Mouse (Mus musculus) stomach, embryonic 14.5 days (tissue): ENCODE data around the gene Ackr3. TPM values are rescaled to one million over a fixed set of nuclear protein-coding genes. Genes with fewer than 3 reads are reported as not detected.

Experiments used
- ATAC-seq: fragments of 200-750 bp; cut with Nextera tagmentation; 2 replicates; pipeline ENCODE4 v1.8.0; 2017; ENCODE audit warnings: low read depth, moderate TSS enrichment; ENCODE audit not compliant: insufficient number of reproducible peaks, insufficient read depth, low FRiP score
- H3K27ac ChIP-seq: fragments of 300-500 bp; sonication (generic); 2 replicates; pipeline ENCODE4 v1.5.1; 2014; ENCODE audit warnings: mild to moderate bottlenecking, low read length, moderate library complexity, mixed read lengths
- H3K27me3 ChIP-seq: fragments of 300-500 bp; sonication (generic); 2 replicates; pipeline ENCODE4 v1.6.1; 2014; ENCODE audit warnings: low read length, control low read depth, mixed read lengths; ENCODE audit not compliant: control insufficient read depth, insufficient read depth
- H3K36me3 ChIP-seq: fragments of 300-500 bp; sonication (generic); 2 replicates; pipeline ENCODE4 v1.6.1; 2014; ENCODE audit warnings: mild to moderate bottlenecking, control low read depth, low read length, moderate library complexity, mixed read lengths; ENCODE audit not compliant: control insufficient read depth, insufficient read depth
- H3K4me1 ChIP-seq: fragments of 300-500 bp; sonication (generic); 2 replicates; pipeline ENCODE4 v1.6.1; 2014; ENCODE audit warnings: low read length, control low read depth, mixed read lengths; ENCODE audit not compliant: control insufficient read depth, insufficient read depth
- H3K4me2 ChIP-seq: fragments of 300-500 bp; sonication (generic); replicated peaks from 2 replicates; pipeline ENCODE4 v1.6.1; 2014; ENCODE audit warnings: low read depth, low read length, control low read depth
- H3K4me3 ChIP-seq: fragments of 300-500 bp; sonication (generic); 2 replicates; pipeline ENCODE4 v1.5.1; 2014; ENCODE audit warnings: low read depth, low read length, control low read depth
- H3K9ac ChIP-seq: fragments of 300-500 bp; sonication (generic); replicated peaks from 2 replicates; pipeline ENCODE4 v1.6.1; 2014; ENCODE audit warnings: low read depth, mild to moderate bottlenecking, control low read depth, low read length, moderate library complexity, mixed read lengths
- H3K9me3 ChIP-seq: fragments of 300-500 bp; sonication (generic); 2 replicates; pipeline ENCODE4 v1.6.1; 2016; ENCODE audit warnings: low read depth, low read length, control low read depth; ENCODE audit not compliant: control insufficient read depth
- WGBS: fragments of 180-500 bp; shearing (Covaris S2); extraction: QIAGEN DNeasy Blood & Tissue Kit; methylation state at CpG from one replicate; pipeline ENCODE4 v1.1.7; 2014; 5-methylcytosine and 5-hydroxymethylcytosine counted together
- polyA plus RNA-seq: library from polyadenylated mRNA; unstranded; fragments of >200 nt; fragmentation: Nextera tagmentation; extraction: Ambion mirVana; gene quantifications from 2 replicates; pipeline ENCODE4 v1.2.1, GENCODE M21; 2014

Ackr3 gene
- polyA plus RNA-seq, 1 experiment from 2014 or later, result 37.0 TPM

GRCm38 (mm10) chr1:90246800-90247199 is 43.0 kb downstream of the Ackr3 start:
- WGBS, result 72% methylated on average over 1 of the region's 1 CpGs
- no peak overlapping the region for H3K4me2 ChIP-seq
- no peak overlapping the region for H3K27ac ChIP-seq
- no peak overlapping the region for H3K9ac ChIP-seq
- no peaks in the 10 kb centered on the region for H3K36me3 ChIP-seq
- no peak for ATAC-seq
- 0 out of 2 replicates have a peak, but pooled peaks cover 4% of the 10 kb centered on the region for H3K4me1 ChIP-seq
- H3K9me3 ChIP-seq, result no peaks in the 10 kb centered on the region
- H3K27me3 ChIP-seq, result no peaks in the 10 kb centered on the region
- no peak overlapping the region for H3K4me3 ChIP-seq

GRCm38 (mm10) chr1:90247234-90247633 is 43.5 kb downstream of the Ackr3 start:
- Histone ChIP-seq H3K27me3 (no peaks in the 10 kb centered on the region), H3K9me3 (no peaks in the 10 kb centered on the region)
- no peak for ATAC-seq

GRCm38 (mm10) chr1:90247756-90248541 is 44.2 kb downstream of the Ackr3 start:
- H3K4me1 ChIP-seq, result 0 out of 2 replicates have a peak, but pooled peaks cover 4% of the 10 kb centered on the region
- no peak overlapping the region for H3K27ac ChIP-seq
- no peak overlapping the region for H3K4me2 ChIP-seq
- ATAC-seq, result peak; percentile 76; the same call in 1 of the 2 replicates
- no peaks in the 10 kb centered on the region for H3K9me3 ChIP-seq
- 91% methylated on average over 8 of the region's 8 CpGs for WGBS
- H3K9ac ChIP-seq, result no peak overlapping the region
- H3K36me3 ChIP-seq, result no peaks in the 10 kb centered on the region
- no peak overlapping the region for H3K4me3 ChIP-seq
- no peaks in the 10 kb centered on the region for H3K27me3 ChIP-seq

More at GRCm38 (mm10) chr1:90247234-90247633, 43.5 kb downstream of the Ackr3 start:
- no peak overlapping the region for H3K4me2 ChIP-seq
- no peak overlapping the region for H3K4me3 ChIP-seq
- no peak overlapping the region for H3K27ac ChIP-seq
- H3K36me3 ChIP-seq, result no peaks in the 10 kb centered on the region
- 0 out of 2 replicates have a peak, but pooled peaks cover 4% of the 10 kb centered on the region for H3K4me1 ChIP-seq
- no peak overlapping the region for H3K9ac ChIP-seq
- 63% methylated on average over 4 of the region's 4 CpGs for WGBS

- Histone ChIP-seq H3K9ac (no peak overlapping the region), H3K36me3 (no peaks in the 10 kb centered on the region), H3K27ac (no peak overlapping the region), H3K9me3 (no peaks in the 10 kb centered on the region), H3K4me2 (no peak overlapping the region), H3K27me3 (no peaks in the 10 kb centered on the region), H3K4me3 (no peak overlapping the region), H3K4me1 (0 out of 2 replicates have a peak, but pooled peaks cover 4% of the 10 kb centered on the region)
- WGBS, result 70% methylated on average over 9 of the region's 9 CpGs
- no peak for ATAC-seq
Measured at GRCm38 (mm10) chr1:90248966-90249735, 45.4 kb downstream of the Ackr3 start.

- no peaks in the 10 kb centered on the region for H3K9me3 ChIP-seq
- 55% methylated on average over 6 of the region's 6 CpGs for WGBS
- H3K36me3 ChIP-seq, result no peaks in the 10 kb centered on the region
- no peak overlapping the region for H3K27ac ChIP-seq
- H3K4me1 ChIP-seq, result 0 out of 2 replicates have a peak, but pooled peaks cover 4% of the 10 kb centered on the region
- H3K4me2 ChIP-seq, result no peak overlapping the region
- H3K9ac ChIP-seq, result no peak overlapping the region
- H3K27me3 ChIP-seq, result no peaks in the 10 kb centered on the region
- no peak overlapping the region for H3K4me3 ChIP-seq
- no peak for ATAC-seq
Measured at GRCm38 (mm10) chr1:90250419-90250818, 46.6 kb downstream of the Ackr3 start.

GRCm38 (mm10) chr1:90251156-90251555 is 47.4 kb downstream of the Ackr3 start:
- Histone ChIP-seq H3K4me2 (no peak overlapping the region), H3K9me3 (no peaks in the 10 kb centered on the region), H3K27ac (no peak overlapping the region), H3K27me3 (no peaks in the 10 kb centered on the region), H3K4me1 (0 out of 2 replicates have a peak, but pooled peaks cover 4% of the 10 kb centered on the region), H3K4me3 (no peak overlapping the region), H3K9ac (no peak overlapping the region), H3K36me3 (no peaks in the 10 kb centered on the region)
- 65% methylated on average over 3 of the region's 3 CpGs for WGBS
- no peak for ATAC-seq

GRCm38 (mm10) chr1:90253465-90253864 is 49.7 kb downstream of the Ackr3 start:
- Histone ChIP-seq H3K4me1 (peaks cover 4% of the 10 kb centered on the region; the same call in 1 of the 2 replicates), H3K36me3 (no peaks in the 10 kb centered on the region), H3K4me3 (no peak overlapping the region), H3K27me3 (no peaks in the 10 kb centered on the region), H3K9me3 (no peaks in the 10 kb centered on the region), H3K9ac (no peak overlapping the region), H3K27ac (no peak overlapping the region), H3K4me2 (no peak overlapping the region)
- no peak for ATAC-seq
- WGBS, result 72% methylated on average over 10 of the region's 10 CpGs

- H3K9me3 ChIP-seq, result no peaks in the 10 kb centered on the region
- H3K9ac ChIP-seq, result no peak overlapping the region
- ATAC-seq, result no peak
- H3K27ac ChIP-seq, result no peak overlapping the region
- no peaks in the 10 kb centered on the region for H3K27me3 ChIP-seq
- no peaks in the 10 kb centered on the region; the same call in 1 of the 2 replicates for H3K4me1 ChIP-seq
- no peak overlapping the region for H3K4me3 ChIP-seq
- no peaks in the 10 kb centered on the region for H3K36me3 ChIP-seq
- 72% methylated on average over 11 of the region's 11 CpGs for WGBS
- no peak overlapping the region for H3K4me2 ChIP-seq
Measured at GRCm38 (mm10) chr1:90258253-90258887, 54.6 kb downstream of the Ackr3 start.
